Mouse (Mus musculus) erythroblast, embryonic 14.5 days (primary cell): Measurements from ENCODE around the gene Spns3.

ENCODE experiments used
- GATA1 ChIP-seq: IDR thresholded peaks from 2 replicates; pipeline ENCODE4 v1.6.1; 2012; ENCODE audit warnings: low read length, inconsistent platforms, mixed read lengths
- TAL1 ChIP-seq: IDR thresholded peaks from 3 replicates; pipeline ENCODE4 v1.6.1; 2012; ENCODE audit warnings: low read length, inconsistent platforms, mixed read lengths

DNA sequence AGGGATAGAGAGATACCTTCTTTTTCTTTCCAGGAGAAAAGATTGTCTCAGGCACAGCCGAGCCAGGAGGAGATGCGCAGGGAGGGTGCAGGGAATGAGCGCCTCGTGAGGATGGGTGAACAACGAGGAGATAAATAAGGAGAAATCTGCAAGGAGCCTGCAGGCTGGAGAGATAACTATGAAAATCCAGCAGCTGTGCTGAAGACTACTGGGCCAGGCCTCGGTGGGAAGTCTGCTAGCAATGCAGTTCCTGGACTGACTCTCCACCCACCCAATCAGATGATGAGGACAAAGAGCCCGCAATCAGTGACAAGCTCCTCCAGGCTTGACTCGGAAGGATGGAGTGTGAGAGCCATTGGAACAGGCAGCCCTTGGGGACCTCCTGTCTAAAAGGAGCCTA, 48.1 kb downstream of the Spns3 start:
- TF ChIP-seq GATA1, result no peak
- no peak for TF ChIP-seq TAL1
